Mouse (Mus musculus) c-Kit-negative CD71-positive TER-119-positive erythroid progenitor cells, embryonic 14.5 days (primary cell): ENCODE measurements around the gene Get4.

Experiments used
- DNase-seq: peaks from one replicate; pipeline ENCODE4 v3.0.0-alpha.2; 2013; ENCODE audit warnings: low read depth, low spot score

Get4 gene

DNA sequence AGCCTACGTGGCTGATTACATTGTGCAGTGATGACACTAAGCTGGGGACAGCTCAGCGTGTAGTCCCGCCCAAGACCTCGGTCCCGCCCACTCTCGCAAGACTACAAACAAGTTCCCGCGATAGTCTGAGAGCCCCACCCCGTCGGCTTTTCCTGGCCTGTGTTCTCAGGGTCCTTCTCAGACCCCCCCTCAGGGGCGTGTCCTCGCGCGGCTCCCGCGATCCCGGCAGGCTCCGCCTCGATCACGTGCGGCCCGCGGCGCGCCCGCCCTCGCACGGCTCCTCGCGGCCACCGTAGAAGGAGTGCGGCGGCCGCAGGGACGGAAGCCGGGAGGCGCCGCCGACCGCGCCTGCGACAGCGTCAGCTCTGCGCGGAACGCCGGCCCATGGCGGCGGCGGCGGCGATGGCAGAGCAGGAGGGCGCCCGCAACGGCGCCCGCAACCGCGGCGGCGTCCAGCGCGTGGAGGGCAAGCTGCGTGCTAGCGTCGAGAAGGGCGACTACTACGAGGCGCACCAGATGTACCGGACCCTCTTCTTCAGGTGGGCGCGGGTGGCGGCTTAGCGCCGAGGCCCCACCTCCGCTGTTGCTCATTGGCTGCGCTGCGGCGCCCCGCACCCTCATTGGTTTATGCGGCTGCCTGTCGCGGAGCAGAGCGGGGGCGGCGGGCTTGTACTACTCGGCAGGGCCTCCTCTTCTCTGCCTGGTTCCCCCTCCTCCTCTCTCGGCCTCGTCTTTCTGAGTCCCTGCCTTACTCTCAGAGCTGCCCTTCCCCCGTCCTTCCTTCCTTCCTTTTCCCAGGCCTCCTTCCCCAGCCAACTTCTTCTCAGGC lies at the start of gene Get4:
Gene Get4 (plus strand): TSS at position 244 of the 829 bp plus-strand sequence.
- peak; percentile 91 for DNase-seq

DNA sequence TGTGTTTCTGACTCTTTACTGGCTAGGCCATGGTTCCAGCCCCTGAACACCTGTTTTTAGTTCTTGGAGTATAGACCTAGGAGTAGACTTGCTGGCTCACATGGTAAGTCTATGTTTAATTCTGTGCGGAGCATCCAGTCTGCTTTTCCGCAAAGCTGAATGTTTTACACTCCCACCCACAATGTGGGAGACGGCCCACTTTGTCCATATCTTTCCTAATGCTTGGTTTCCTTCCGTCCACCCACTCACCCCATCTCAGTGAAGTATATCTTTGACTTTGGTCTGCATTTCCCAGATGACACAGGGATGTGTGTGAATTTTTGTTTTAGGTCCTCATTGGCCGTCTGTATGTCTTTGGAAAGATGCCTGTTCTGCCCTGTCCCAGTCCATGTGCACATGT lies 48.8 kb upstream of the Get4 start:
- no peak for DNase-seq

DNA sequence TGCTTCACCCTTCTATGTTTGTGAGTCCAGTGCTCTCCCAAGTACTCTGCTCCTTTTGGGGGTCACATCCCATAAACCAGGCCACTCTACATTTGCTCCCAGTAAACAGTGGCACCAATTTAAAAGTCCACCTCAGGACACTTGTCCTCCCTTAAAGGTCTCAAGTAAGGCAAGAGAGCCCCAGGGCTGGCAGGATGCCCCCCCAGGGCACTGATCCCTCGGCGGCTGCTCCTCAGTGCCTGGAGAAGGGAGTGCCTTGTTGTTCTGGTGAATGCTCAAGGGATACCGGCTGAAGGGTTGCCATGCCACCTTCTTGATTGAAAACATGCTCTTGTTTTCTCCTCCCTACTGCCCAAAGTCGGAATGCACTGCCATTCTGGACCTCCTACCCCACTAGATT lies 46.0 kb upstream of the Get4 start:
- DNase-seq = no peak

DNA sequence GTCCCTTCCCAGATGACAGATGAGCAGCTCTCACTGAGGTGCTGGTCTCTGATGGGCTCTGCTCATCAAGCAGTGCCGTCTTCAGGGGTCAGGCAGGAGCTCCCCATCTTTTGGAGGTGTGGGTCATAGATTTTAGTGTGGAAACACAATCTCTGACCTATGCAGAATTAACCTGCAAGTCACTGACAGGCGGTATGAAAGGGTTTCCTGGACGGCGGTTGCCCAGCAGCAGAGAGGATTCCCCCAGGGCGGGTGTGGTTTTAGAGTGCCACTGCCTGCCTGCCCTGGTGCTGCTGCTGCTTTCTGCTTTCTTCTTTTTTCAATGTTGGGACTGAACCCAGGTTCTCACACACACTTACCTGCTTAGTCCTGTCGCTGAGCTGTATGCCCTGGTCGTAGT lies 45.6 kb upstream of the Get4 start:
- DNase-seq = no peak

DNA sequence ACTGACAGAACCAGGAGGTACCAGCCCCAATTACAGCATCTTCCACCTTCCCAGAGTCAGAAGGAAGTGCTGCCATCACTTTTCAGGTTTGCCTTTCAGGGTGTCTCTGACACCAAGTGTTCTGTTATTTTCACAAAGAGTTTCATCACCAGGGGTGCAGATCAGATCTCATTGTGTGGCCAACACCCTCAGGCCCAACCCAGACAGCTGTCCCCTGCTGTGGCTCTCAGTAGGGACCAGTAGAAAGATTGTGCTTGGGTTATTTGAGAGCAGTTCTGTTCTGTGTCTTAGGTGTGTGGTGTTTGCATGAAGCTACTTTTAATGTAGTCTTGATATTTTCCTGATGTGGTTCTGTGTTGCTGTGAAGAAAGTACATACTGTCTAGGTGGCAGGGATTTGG lies 43.9 kb upstream of the Get4 start:
- DNase-seq = no peak

DNA sequence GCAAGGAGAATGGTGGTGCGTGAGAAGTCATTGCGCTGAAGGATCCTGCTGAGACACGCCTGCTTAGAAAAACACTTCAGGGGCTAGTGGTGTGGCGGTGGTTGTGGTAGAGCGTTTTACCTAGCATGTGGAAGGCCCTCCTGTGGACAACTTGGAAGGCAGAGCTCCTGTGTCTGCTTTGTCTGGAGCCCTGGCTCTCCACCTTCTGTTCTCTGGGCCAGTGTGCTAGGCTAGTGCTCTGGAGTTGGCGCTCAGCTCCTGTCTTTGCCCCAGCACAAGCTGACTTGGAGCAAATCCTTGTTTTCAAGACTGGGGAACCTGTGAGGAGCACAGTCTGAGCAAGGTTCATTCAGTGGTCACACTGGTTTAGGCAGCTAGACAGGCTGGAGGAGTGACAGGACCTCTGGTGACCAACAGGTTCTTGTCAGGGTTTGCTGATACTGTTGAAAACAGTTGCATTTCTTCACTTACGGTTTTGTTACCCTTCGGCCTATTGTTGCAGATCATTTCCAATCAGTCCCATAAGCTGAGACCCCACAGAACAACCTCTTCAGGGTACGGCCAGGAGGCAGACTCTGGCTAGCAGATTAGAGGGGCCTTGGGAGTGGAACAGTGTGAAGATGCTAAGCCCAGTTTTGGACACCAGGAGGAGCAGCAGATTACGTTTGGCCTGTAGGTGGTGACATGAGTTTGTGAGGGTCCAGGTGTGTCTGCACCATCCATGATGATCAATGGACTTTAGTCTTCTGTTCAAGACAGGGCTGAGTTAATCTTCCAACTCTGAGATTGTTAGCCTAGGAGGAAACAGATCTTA lies 43.0 kb upstream of the Get4 start:
- DNase-seq = no peak

DNA sequence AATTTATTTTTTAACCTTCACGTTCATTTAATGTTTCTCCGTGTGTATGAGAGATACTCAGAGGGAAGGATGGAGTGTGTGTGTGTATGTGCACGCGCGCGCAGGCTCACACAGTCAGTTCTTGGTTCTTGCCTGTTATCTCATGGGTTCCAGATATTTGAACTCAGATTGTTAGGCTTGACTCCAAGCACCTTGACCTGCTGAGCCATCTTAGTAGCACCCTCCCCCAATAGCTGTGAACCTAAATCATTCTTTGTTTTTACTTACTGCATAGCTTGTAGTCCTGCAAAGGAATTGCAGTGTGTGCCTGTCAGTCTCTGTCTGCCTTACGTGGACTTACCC lies 42.5 kb upstream of the Get4 start:
- no peak for DNase-seq

DNA sequence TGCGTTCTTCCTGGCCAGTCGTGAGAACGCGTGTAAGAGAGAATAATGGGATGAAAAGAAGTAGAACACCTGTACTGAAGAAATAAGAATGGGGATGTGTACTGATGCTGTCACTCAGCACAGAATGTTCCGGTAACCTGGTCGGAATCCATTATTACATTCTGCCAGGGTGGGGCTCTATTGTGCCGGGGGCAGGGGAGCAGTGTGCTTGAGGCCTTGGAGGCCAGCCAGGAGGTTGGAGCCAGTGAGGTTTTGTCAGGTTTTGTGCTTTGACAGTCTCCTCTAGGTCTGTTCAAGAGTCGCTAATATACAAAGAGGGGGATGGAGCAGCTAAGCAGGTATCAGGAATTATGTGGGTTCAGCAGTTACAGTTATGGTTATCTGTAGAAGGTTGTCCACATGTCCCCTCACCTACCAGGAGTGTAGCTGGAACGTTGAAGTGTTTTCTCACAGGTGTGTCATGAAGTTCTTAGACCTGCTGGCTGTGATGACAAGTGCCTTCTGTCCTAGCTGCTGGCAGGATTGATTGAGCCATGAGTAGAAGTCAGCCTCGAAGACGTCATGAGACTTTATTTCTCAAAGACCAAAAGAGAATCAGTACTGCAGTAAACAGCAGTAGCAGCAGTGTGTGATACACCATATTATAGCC lies 40.3 kb upstream of the Get4 start:
- no peak for DNase-seq

DNA sequence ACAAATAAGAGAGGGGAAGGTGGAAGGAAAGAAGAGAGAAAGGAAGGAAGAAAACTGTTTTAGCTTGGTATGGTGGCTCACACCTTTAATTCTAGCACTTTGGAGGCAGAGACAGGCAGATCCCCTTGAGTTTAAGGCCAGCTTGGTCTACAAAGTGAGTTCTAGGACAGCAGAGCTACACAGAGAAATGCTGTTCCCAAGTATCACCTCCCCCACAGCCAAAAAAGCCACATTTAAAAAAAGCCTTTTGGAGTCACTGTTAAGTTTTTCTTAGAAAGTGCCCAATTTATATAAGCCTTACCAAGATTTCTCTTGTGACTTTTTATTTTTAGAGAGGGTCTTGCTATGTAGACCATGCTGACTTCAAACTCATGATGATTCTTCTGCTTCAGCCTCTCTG lies 37.8 kb upstream of the Get4 start:
- DNase-seq = no peak

DNA sequence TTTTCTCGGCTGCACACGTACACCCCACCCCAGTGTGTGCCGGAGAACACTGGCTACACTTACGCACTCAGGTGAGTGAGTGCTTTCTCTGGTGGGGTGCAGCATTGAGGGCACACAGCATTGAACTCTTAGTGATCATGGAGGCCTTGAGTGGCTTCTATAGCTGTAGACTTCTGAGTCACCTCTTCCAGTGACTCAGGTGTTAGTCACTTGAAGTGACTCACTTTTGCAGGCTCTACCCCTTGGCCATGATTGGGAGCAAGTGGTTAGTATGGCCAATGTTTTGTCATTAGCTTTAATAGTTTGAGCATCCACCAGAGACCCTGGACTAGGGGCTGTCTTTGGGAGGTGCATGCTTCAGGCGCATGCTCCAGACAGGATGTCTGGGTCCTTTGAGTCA lies 36.9 kb upstream of the Get4 start:
- DNase-seq = no peak

DNA sequence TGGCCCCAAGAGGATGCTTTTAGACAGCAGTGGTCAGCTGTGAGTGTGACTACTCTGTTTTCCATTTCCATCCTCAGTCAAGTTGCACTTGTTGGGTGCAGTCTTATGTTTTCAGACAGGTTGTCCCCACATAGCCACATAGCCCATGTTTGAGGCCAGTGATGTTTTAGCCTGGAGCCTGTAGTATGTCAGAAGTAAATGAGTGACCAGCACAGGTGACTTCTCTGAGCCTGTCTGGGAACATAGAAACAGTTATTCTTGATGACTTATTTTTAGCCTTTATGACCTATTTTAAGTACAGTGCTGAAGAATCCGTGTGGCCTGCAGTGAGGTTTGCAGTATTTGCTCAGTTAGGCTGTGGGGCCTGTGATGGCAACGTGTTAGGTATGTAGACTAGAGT lies 36.0 kb upstream of the Get4 start:
- no peak for DNase-seq

DNA sequence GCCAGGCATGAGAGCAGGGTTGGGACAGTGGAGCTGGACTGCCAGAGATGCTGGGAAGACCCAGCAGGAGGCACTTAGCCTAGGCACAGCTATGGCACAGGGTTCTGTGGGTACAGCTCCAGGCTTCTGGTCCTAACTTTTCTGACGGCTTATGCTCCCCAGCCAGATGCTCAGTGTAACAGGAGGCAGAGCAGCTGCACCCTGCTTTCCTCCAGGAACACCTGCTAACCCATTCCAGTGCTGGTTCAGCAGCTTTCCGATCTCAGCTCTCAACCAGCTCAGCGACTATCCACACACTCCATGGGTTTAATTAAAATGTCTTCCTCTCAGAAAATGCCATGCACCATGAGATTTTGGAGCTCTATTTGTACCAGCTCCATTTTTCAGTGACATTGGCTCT lies 35.4 kb upstream of the Get4 start:
- no peak for DNase-seq

DNA sequence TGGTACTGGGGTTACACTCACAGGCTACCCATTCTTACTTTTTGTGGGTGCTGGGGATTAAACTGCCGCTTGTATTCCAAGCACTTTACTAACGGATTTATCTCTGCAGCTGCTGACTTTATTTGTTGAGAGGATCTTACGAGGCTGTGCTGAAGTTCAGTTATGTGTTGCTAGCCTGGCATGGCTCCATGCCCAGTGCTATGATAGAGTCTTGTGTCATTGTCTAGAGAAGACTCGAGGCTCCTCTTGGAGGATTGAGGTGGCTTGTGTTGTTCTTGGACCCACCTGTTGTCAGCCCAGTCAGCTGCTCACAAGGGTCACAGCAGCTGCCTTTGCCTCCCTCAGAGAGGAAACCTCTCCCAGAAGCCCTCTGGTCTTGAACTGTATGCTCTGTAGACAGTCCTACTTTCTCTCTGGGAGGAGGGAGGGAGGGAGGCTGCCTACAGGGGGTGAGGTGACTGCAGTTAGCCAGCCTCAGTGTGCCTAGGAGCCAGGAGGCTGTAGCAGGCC lies 32.1 kb upstream of the Get4 start:
- no peak for DNase-seq

DNA sequence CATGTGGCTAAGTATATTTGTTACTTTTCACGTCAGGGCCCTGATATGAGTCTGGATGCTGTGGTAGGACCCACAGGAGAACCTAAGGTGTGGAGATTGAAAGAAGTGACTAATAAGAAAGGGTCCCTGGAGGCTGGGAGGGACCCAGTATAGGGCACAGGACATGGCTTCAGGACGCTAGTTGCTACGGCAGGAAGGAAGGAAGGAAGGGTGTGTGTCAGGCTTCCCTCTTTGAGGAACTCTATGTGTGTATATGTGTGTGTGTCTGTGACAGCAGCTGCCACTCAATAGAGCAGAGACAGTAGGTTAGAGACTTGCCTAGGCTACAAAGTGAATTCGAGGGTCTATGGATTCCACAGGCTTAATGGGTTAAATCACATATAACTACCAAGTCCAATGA lies 31.5 kb upstream of the Get4 start:
- no peak for DNase-seq

DNA sequence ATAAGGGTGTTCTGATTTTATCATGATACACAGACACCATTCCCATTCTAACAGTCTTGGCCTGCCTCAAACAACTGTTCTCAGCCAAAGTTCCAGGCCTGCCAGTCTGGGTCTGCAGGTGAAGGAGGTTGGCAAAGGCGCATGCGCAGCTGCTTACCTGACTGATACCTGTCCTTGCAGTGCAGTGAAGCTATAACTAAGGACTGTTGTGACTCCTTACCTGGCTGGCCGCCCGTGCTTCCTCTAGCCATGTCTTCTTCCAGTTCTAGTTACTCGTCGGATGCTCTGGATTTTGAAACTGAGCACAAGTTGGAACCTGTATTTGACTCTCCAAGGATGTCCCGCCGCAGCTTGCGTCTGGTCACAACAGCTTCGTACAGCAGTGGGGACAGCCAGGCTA lies 28.8 kb upstream of the Get4 start:
- no peak for DNase-seq

DNA sequence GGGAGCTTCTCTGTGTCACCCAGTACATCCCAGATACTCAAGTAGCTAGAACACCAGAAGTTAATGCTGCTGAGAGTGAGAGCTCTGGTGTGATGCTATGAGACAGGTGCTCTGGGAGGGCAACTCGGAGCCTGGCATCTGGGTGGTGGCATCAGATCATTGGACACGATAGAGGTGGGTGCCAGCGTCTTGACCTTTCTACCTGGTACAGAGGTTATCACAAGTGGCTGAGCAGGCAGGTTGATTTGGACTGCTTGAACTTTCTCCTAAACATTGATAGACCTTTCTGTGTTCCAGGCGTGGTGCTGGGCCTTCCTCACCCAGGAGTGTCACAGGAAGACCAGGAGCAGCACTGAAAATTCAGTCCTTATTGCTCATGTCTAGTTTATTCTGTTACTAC lies 24.9 kb upstream of the Get4 start:
- no peak for DNase-seq

DNA sequence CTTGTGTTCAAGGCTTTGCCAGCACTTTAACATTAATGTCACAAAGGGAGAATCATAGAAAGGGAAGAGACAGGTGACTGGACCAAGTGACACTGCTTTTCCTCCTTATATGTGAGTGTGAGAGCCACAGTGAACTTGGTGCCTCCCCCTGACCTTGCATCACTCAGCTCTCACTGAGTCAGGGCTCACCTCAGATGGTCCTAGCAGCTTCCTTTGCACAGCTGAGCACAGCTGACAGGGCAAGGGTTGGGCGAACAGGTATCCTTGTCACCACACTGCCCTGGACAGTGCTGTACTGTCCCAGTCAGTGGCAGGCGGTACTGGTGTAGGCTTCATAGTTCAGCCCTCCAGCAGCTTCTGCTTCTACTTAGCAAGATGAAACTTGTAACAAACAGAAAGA lies 24.5 kb upstream of the Get4 start:
- DNase-seq = no peak

DNA sequence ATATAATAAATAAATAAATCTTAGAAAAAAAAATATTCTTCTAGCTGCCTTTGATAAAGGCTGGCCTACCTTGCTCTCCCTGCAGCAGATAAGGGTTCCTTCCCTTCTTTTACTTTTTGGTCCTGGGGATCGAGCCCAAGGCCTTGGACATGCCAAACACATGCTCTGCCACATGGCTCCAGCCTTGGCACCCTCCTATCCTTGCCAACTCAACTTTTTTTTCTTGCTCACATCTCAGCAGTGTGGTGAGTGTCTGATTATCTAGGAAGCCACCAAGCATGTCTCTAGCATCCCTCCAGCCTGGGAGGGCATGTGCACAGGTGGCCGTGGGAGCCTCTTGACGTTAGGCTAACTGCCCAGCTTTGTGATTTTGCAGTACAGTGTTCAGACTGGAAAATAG lies 23.8 kb upstream of the Get4 start:
- no peak for DNase-seq

DNA sequence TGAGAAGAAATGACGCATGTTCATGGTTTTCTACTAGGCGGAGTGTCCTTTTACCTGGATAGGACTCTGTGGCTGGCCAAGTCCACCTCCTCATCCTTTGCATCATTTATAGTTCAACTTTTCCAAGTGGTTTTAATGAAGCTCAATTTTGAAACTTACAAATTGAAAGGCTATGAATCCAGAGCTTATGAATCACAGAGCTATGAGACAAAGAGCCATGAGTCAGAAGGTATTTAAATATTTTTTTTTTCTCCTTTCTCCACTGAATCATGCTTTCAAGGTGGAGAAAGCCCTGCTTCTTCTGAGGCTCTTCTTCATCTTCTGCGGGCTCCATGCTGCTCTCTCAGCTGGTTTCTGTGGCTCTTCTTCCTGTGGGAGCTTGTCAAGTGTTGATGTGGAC lies 22.4 kb upstream of the Get4 start:
- DNase-seq = no peak

DNA sequence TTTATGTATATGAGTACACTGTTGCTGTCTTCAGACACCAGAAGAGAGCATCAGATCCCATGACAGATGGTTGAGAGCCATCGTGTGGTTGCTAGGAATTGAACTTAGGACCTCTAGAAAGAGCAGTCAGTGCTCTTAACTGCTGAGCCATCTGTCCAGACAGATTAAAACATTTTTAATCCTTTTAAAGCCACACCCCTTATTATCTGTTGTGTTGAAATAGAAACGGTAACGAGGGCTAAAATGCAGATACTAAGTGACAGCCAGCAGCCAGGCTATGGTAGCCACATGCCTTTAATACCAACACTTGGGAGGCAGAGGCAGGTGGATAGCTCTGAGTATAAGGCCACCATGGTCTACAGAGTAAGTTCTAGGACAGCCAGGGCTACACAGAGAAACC lies 20.0 kb upstream of the Get4 start:
- DNase-seq = no peak

DNA sequence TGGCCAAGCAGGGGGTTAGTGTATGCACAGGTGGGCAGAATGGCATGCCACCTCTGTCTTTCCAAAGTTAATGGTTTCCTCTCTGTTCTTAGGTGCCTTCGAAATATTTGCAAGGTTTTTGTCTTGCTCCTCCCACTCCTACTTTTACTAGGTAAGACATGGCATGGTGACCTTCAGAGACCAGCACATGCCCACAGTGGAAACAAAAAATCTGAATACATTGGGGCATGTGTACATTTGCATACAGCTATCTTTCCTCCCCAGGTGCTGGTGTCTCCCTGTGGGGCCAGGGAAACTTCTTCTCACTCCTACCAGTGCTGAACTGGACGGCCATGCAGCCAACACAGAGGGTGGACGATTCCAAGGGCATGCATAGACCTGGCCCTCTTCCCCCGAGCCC lies 17.7 kb upstream of the Get4 start:
- DNase-seq = no peak

DNA sequence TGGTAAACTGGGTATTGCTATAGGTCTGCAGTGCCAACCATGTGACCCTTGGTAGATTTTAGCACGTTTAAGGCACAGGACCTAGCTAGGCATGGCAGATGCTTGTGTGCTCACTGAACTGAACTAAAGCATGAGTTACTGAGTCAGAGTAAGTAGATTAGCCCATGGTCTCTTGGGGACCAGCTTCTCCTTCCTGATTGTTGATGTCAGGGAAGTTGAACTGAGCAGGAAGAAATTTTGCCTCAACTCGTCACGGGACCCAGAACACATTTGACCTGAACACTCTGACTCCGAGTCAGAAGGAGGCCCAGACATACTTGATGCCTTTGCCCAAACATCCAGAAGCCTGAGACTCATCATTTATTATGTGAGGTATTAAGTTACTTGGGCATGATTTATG lies 14.7 kb upstream of the Get4 start:
- DNase-seq = no peak
